Mouse (Mus musculus): ENCODE results near the gene Tbc1d22a. TPM values are rescaled to one million over a fixed set of nuclear protein-coding genes. Genes with fewer than 3 reads are reported as not detected.

Tbc1d22a gene
- total RNA-seq, 1 experiment, result 19.2 TPM

DNA sequence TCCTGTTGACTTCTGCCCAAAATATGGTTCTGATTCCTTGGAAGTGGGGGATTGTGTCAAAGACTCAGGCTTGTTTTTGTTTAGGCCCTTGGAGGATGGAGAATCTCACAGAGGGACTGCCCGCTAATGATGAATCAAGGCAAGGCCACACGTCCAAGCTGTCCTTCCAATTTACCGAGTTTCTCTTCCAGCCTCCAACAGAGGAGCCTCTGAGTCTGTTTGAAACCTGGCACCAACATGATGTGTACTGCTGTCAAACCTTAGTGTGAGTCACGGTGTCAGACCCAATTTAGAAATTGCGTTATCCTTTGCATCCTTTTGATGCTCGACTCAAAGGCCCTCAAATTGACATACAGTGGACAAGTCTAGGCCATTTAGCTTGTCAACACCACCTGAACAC, 126.5 kb downstream of the Tbc1d22a start:
- H3K27ac ChIP-seq (ENCODE audit: insufficient read depth, low read depth, low read length, poor library complexity, severe bottlenecking), result no peak overlapping the region
- in situ Hi-C loops (cut with MboI; ENCODE audit: low sequenced_read_pairs in 2 of 2, unreplicated experiment in 2 of 2), result no loop called here
- no peaks in the 10 kb centered on the region for H3K4me1 ChIP-seq (ENCODE audit: control insufficient read depth in 2 of 2, insufficient read depth in 2 of 2, low read length in 2 of 2, poor library complexity in 1 of 2)
- DNase-seq (ENCODE audit: low read depth, low spot score), result no peak
- no peak overlapping the region for H3K9ac ChIP-seq (ENCODE audit: insufficient read depth, low read depth, low read length, poor library complexity, severe bottlenecking)
- TF ChIP-seq ZC3H11A (IDR thresholded peaks at IDR 0.05; ENCODE audit: borderline replicate concordance, low read depth, low read length) (no peak), MAFK (IDR thresholded peaks at IDR 0.05; ENCODE audit: insufficient read depth, low read depth, low read length) (no peak), HCFC1 (IDR thresholded peaks at IDR 0.05; ENCODE audit: borderline replicate concordance, insufficient read depth, low read length) (no peak), ZNF384 (IDR thresholded peaks at IDR 0.05; ENCODE audit: low read depth, low read length) (no peak), CHD2 (IDR thresholded peaks at IDR 0.05; ENCODE audit: low read depth, low read length) (no peak)
- no peak overlapping the region for H3K4me3 ChIP-seq (ENCODE audit: insufficient read depth in 1 of 2, low read depth in 1 of 2, low read length in 2 of 2, poor library complexity in 1 of 2, severe bottlenecking in 1 of 2)
- H3K9me3 ChIP-seq (ENCODE audit: control insufficient read depth, insufficient read depth, low read depth, low read length), result no peaks in the 10 kb centered on the region
- no peaks in the 10 kb centered on the region for H3K36me3 ChIP-seq (ENCODE audit: control insufficient read depth, insufficient read depth, low read length, poor library complexity, severe bottlenecking)

DNA sequence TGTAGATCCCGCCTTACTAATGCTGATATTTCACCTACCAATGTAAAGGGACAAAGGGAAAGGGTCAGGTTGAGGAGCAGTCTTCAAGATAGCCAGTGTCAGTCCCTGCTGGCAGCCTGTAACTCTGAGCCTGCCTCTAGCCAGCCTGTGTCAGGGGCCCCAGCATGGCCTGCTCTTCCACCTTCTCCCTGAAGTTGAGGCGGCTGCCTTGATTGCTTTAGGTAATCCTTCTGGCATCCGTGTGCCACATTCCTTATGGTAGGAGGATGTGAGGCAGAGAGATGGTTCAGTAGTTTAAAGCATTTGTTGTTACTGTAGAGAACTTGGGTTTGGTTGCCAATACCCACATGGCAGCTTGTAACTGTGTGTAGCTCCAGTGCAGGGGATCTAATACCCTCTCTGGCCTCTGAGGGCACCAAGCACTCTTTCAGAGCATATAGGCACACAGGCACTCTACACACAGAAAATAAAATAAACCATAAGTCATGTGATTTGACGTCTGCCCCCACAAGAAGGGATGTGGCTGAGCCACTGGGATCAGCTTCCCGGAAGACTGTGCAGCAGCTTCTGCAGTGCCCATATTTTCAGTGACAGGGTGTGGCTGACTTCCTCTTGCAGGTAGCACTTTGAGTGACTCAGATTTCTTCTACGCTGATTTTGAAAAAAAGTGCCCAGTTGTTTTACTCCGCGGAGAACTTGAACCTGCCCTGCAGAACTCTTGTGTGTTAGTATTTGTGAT, 128.5 kb downstream of the Tbc1d22a start:
- Histone ChIP-seq H3K4me1 (ENCODE audit: control insufficient read depth in 2 of 2, insufficient read depth in 2 of 2, low read length in 2 of 2, poor library complexity in 1 of 2) (no peaks in the 10 kb centered on the region), H3K9ac (ENCODE audit: insufficient read depth, low read depth, low read length, poor library complexity, severe bottlenecking) (no peak overlapping the region), H3K9me3 (ENCODE audit: control insufficient read depth, insufficient read depth, low read depth, low read length) (no peaks in the 10 kb centered on the region), H3K4me3 (ENCODE audit: insufficient read depth in 1 of 2, low read depth in 1 of 2, low read length in 2 of 2, poor library complexity in 1 of 2, severe bottlenecking in 1 of 2) (no peak overlapping the region), H3K27ac (ENCODE audit: insufficient read depth, low read depth, low read length, poor library complexity, severe bottlenecking) (no peak overlapping the region), H3K36me3 (ENCODE audit: control insufficient read depth, insufficient read depth, low read length, poor library complexity, severe bottlenecking) (no peaks in the 10 kb centered on the region)
- no peak for DNase-seq (ENCODE audit: low read depth, low spot score)
- in situ Hi-C loops (cut with MboI; ENCODE audit: low sequenced_read_pairs in 2 of 2, unreplicated experiment in 2 of 2), result no loop called here
- TF ChIP-seq HCFC1 (IDR thresholded peaks at IDR 0.05; ENCODE audit: borderline replicate concordance, insufficient read depth, low read length) (no peak), MAFK (IDR thresholded peaks at IDR 0.05; ENCODE audit: insufficient read depth, low read depth, low read length) (no peak), ZC3H11A (IDR thresholded peaks at IDR 0.05; ENCODE audit: borderline replicate concordance, low read depth, low read length) (no peak), CHD2 (IDR thresholded peaks at IDR 0.05; ENCODE audit: low read depth, low read length) (no peak), ZNF384 (IDR thresholded peaks at IDR 0.05; ENCODE audit: low read depth, low read length) (no peak)

- H3K4me3 ChIP-seq (ENCODE audit: insufficient read depth in 1 of 2, low read depth in 1 of 2, low read length in 2 of 2, poor library complexity in 1 of 2, severe bottlenecking in 1 of 2), result no peak overlapping the region
- H3K36me3 ChIP-seq (ENCODE audit: control insufficient read depth, insufficient read depth, low read length, poor library complexity, severe bottlenecking), result no peaks in the 10 kb centered on the region
- H3K9me3 ChIP-seq (ENCODE audit: control insufficient read depth, insufficient read depth, low read depth, low read length), result no peaks in the 10 kb centered on the region
- no peak overlapping the region for H3K27ac ChIP-seq (ENCODE audit: insufficient read depth, low read depth, low read length, poor library complexity, severe bottlenecking)
- no peak for TF ChIP-seq CHD2 (IDR thresholded peaks at IDR 0.05; ENCODE audit: low read depth, low read length)
- TF ChIP-seq ZC3H11A (IDR thresholded peaks at IDR 0.05; ENCODE audit: borderline replicate concordance, low read depth, low read length), result no peak
- TF ChIP-seq MAFK (IDR thresholded peaks at IDR 0.05; ENCODE audit: insufficient read depth, low read depth, low read length), result no peak
- TF ChIP-seq HCFC1 (IDR thresholded peaks at IDR 0.05; ENCODE audit: borderline replicate concordance, insufficient read depth, low read length), result no peak
- TF ChIP-seq ZNF384 (IDR thresholded peaks at IDR 0.05; ENCODE audit: low read depth, low read length), result no peak
- H3K4me1 ChIP-seq (ENCODE audit: control insufficient read depth in 2 of 2, insufficient read depth in 2 of 2, low read length in 2 of 2, poor library complexity in 1 of 2), result no peaks in the 10 kb centered on the region
- no peak overlapping the region for H3K9ac ChIP-seq (ENCODE audit: insufficient read depth, low read depth, low read length, poor library complexity, severe bottlenecking)
- in situ Hi-C loops (cut with MboI; ENCODE audit: low sequenced_read_pairs in 2 of 2, unreplicated experiment in 2 of 2), result no loop called here
- DNase-seq (ENCODE audit: low read depth, low spot score), result no peak
These were observed 130.7 kb downstream of the Tbc1d22a start for GRCm38 (mm10) chr15:86344906-86345331.

DNA sequence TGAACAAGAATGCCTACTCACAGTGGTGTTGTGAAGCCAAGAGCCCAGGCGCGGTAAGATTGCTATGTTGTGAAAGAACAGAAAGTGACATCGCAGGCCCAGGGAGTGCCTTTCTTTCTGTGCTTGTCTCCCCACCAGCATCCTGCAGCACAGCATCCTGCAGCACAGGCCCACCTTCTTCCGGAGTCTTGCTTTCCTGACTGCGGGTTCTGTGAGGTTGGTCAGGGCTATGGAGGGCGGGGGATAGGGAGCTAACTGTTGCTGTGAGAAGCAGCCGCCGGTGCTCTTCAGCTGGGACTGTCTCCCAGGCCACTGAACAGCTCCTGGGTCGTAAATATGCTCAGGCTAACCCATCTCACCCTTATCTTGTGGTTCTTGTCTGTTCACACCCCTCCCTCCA, 131.6 kb downstream of the Tbc1d22a start:
- H3K36me3 ChIP-seq (ENCODE audit: control insufficient read depth, insufficient read depth, low read length, poor library complexity, severe bottlenecking), result no peaks in the 10 kb centered on the region
- H3K4me3 ChIP-seq (ENCODE audit: insufficient read depth in 1 of 2, low read depth in 1 of 2, low read length in 2 of 2, poor library complexity in 1 of 2, severe bottlenecking in 1 of 2), result no peak overlapping the region
- in situ Hi-C loops (cut with MboI; ENCODE audit: low sequenced_read_pairs in 2 of 2, unreplicated experiment in 2 of 2), result no loop called here
- H3K4me1 ChIP-seq (ENCODE audit: control insufficient read depth in 2 of 2, insufficient read depth in 2 of 2, low read length in 2 of 2, poor library complexity in 1 of 2), result no peaks in the 10 kb centered on the region
- no peak for DNase-seq (ENCODE audit: low read depth, low spot score)
- TF ChIP-seq HCFC1 (IDR thresholded peaks at IDR 0.05; ENCODE audit: borderline replicate concordance, insufficient read depth, low read length), result no peak
- TF ChIP-seq MAFK (IDR thresholded peaks at IDR 0.05; ENCODE audit: insufficient read depth, low read depth, low read length), result no peak
- no peak for TF ChIP-seq ZNF384 (IDR thresholded peaks at IDR 0.05; ENCODE audit: low read depth, low read length)
- no peak for TF ChIP-seq ZC3H11A (IDR thresholded peaks at IDR 0.05; ENCODE audit: borderline replicate concordance, low read depth, low read length)
- no peak for TF ChIP-seq CHD2 (IDR thresholded peaks at IDR 0.05; ENCODE audit: low read depth, low read length)
- H3K9ac ChIP-seq (ENCODE audit: insufficient read depth, low read depth, low read length, poor library complexity, severe bottlenecking), result no peak overlapping the region
- no peak overlapping the region for H3K27ac ChIP-seq (ENCODE audit: insufficient read depth, low read depth, low read length, poor library complexity, severe bottlenecking)
- H3K9me3 ChIP-seq (ENCODE audit: control insufficient read depth, insufficient read depth, low read depth, low read length), result no peaks in the 10 kb centered on the region

Data from ES-E14 (cell line).